Mouse (Mus musculus) G1E (cell line): Measurements from ENCODE around the gene Ccdc91. TPM values are rescaled to one million over a fixed set of nuclear protein-coding genes. Genes with fewer than 3 reads are reported as not detected.

Source experiments
- ATAC-seq: 2 replicates; pipeline ENCODE4 v1.8.0; 2016; ENCODE audit warnings: mild to moderate bottlenecking; ENCODE audit not compliant: insufficient number of reproducible peaks, poor library complexity, low FRiP score, severe bottlenecking; ENCODE audit errors: extremely low read depth
- DNase-seq: peaks from one replicate; pipeline ENCODE4 v3.0.0; 2012; ENCODE audit warnings: low spot score
- H3K27me3 ChIP-seq: 2 replicates; pipeline ENCODE4 v1.6.1; 2012; ENCODE audit warnings: mild to moderate bottlenecking, low read length, inconsistent platforms; ENCODE audit not compliant: insufficient read depth
- H3K36me3 ChIP-seq: replicated peaks from 2 replicates; pipeline ENCODE3; 2012; ENCODE audit warnings: mild to moderate bottlenecking, inconsistent platforms
- H3K4me1 ChIP-seq: 2 replicates; pipeline ENCODE4 v1.6.1; 2012; ENCODE audit warnings: low read depth, low read length, inconsistent platforms, mixed read lengths; ENCODE audit not compliant: insufficient read depth
- H3K4me3 ChIP-seq: 2 replicates; pipeline ENCODE4 v1.5.1; 2012; ENCODE audit warnings: low read depth, mild to moderate bottlenecking, inconsistent platforms, low read length, moderate library complexity, mixed read lengths
- H3K9me3 ChIP-seq: replicated peaks from 2 replicates; pipeline ENCODE4 v1.6.1; 2012; ENCODE audit warnings: inconsistent platforms
- CTCF ChIP-seq: IDR thresholded peaks from 2 replicates; pipeline ENCODE4 v1.5.1; 2012; ENCODE audit warnings: low read depth, low read length, inconsistent platforms, mixed read lengths
- GATA1 ChIP-seq: IDR thresholded peaks from 2 replicates; pipeline ENCODE4 v1.6.1; 2012; ENCODE audit warnings: borderline replicate concordance, low read length, inconsistent platforms, mixed read lengths
- GATA2 ChIP-seq: IDR thresholded peaks from 2 replicates; pipeline ENCODE4 v1.6.1; 2012; ENCODE audit warnings: low read depth, low read length, inconsistent platforms, borderline replicate concordance
- POLR2AphosphoS5 ChIP-seq: IDR thresholded peaks from 2 replicates; pipeline ENCODE4 v1.6.1; 2012; ENCODE audit warnings: low read depth, low read length, inconsistent platforms; ENCODE audit not compliant: insufficient replicate concordance
- TAL1 ChIP-seq: conservative IDR thresholded peaks from 2 replicates; pipeline ENCODE4 v1.6.1; 2012; ENCODE audit warnings: low read depth, low read length, inconsistent platforms, mixed read lengths
- polyA plus RNA-seq: library from polyadenylated mRNA; stranded (reverse); fragments of >175 nt; gene quantifications from 2 replicates; pipeline ENCODE4 v1.2.3, GENCODE M21; 2012
- total RNA-seq, 2 experiments: library from RNA; stranded (forward) in 1 of 2; stranded (reverse) in 1 of 2; fragments of 200-1000 nt in 1 of 2; fragments of >200 nt in 1 of 2; fragmentation: Nextera tagmentation in 1 of 2; gene quantifications; 2 replicates each; pipeline ENCODE4 v1.2.3; 2014 to 2017

Ccdc91 gene
- total and polyA plus RNA-seq, 3 experiments: 15.1 to 51.4 (median 22.6) TPM

- Histone ChIP-seq H3K36me3 (peaks cover 24% of the 10 kb centered on the region), H3K4me1 (no peaks in the 10 kb centered on the region), H3K4me3 (no peak overlapping the region), H3K27me3 (no peaks in the 10 kb centered on the region), H3K9me3 (no peaks in the 10 kb centered on the region)
- no peak for DNase-seq
- ATAC-seq: no peak
- TF ChIP-seq POLR2AphosphoS5: no peak
- TF ChIP-seq GATA2: no peak
- TF ChIP-seq CTCF: no peak
- no peak for TF ChIP-seq TAL1
- TF ChIP-seq GATA1: no peak
These were observed 83.7 kb downstream of the Ccdc91 start for GRCm38 (mm10) chr6:147559316-147559715.

DNA sequence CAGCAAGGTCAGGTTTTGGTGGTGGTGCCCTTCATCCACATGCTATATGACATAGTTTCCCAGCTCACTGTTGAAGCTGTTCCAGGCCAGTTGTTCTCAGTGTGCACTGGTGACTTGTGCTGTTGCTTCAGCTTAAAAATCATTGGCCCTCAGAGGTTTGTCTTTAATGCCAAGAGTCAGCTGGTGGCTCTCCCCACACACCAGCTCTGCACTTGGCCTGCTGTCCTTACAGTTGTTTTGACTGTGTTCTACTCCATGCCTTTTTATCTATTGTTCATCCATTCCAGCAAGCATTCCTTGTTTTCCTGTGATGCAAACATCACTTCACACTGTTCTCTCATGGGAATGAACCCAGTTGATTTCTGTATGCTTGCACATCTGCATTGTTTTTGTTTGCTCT lies 84.8 kb downstream of the Ccdc91 start:
- H3K9me3 ChIP-seq: no peaks in the 10 kb centered on the region
- no peaks in the 10 kb centered on the region for H3K4me1 ChIP-seq
- ATAC-seq (no peak), DNase-seq (no peak)
- peaks cover 31% of the 10 kb centered on the region for H3K36me3 ChIP-seq
- no peak overlapping the region for H3K4me3 ChIP-seq
- no peak for TF ChIP-seq GATA2
- no peaks in the 10 kb centered on the region for H3K27me3 ChIP-seq

DNA sequence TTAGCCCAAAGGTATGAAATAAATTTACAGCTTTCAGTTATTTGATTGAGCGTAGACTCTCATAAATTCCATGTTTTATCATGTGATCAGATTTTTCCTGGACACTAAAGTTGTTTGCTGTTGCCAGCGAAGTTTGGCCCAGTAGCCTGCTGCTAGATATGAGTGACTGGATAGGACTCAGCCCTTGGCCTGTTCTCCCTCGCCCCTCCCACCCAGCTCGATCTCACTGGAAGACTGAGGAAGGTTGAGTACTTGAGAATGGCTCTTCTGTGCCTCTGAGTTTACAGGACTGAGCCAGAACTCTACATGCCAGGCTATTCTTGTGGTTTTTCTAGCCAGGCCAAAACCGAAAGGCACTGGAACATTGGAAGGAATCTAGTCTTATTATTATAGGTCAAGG lies 93.6 kb downstream of the Ccdc91 start:
- DNase-seq: no peak
- Histone ChIP-seq H3K4me1 (no peaks in the 10 kb centered on the region), H3K4me3 (no peak overlapping the region), H3K27me3 (no peaks in the 10 kb centered on the region), H3K9me3 (no peaks in the 10 kb centered on the region), H3K36me3 (peaks cover 27% of the 10 kb centered on the region)
- ATAC-seq: no peak
- TF ChIP-seq GATA1 (no peak), CTCF (no peak), GATA2 (no peak), POLR2AphosphoS5 (no peak), TAL1 (no peak)

- TF ChIP-seq POLR2AphosphoS5 (no peak), GATA2 (no peak), TAL1 (no peak), CTCF (no peak), GATA1 (no peak)
- H3K4me1 ChIP-seq: no peaks in the 10 kb centered on the region
- H3K9me3 ChIP-seq: no peaks in the 10 kb centered on the region
- DNase-seq (no peak), ATAC-seq (no peak)
- H3K36me3 ChIP-seq: peaks cover 35% of the 10 kb centered on the region
- no peaks in the 10 kb centered on the region for H3K27me3 ChIP-seq
- H3K4me3 ChIP-seq: no peak overlapping the region
These were observed 97.5 kb downstream of the Ccdc91 start for GRCm38 (mm10) chr6:147573137-147573536.

DNA sequence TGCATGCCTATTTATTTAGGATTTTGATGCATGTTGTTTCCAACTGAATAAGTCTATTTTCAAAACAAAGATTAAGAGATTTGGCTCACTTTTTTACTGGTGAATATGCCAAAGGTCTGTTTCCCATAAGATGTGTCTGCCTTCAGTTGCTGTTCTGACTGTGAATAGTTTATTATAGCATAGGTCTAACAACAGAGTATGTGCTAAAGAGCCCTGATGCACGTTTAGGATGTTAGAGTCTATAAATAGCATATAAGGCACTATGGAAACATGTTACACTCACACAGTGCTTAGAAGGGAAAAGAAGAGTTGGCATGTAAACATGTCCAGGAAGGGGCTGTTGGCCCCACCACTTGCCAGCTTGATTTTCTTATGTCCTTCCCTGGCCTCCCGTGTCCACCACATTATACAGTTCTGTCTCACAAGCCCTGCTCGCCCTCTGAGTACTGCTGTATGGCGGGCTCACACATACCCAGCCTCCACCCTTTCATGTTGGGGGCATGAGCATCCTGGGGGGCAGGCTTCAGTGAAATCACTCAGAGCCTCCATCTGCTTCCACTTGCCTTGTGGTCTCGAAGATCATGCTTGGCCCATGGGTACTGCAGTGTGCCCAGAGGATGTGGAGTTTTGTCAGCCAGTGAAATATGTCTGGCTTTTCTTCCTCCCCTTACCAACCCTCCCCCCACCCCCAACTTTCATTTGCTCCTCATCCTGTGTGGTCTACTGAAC lies 99.0 kb downstream of the Ccdc91 start:
- no peak for ATAC-seq
- TF ChIP-seq CTCF (no peak), GATA2 (no peak), TAL1 (no peak), GATA1 (no peak), POLR2AphosphoS5 (no peak)

GRCm38 (mm10) chr6:147575183-147575784 lies 99.7 kb downstream of the Ccdc91 start:
- Histone ChIP-seq H3K4me3 (no peak overlapping the region), H3K36me3 (peaks cover 35% of the 10 kb centered on the region), H3K4me1 (no peaks in the 10 kb centered on the region), H3K27me3 (no peaks in the 10 kb centered on the region), H3K9me3 (no peaks in the 10 kb centered on the region)
- DNase-seq: no peak
- no peak for ATAC-seq
- TF ChIP-seq GATA1: no peak
- TF ChIP-seq CTCF: no peak
- TF ChIP-seq GATA2: no peak
- no peak for TF ChIP-seq TAL1
- no peak for TF ChIP-seq POLR2AphosphoS5

More for the DNA sequence above, 99.0 kb downstream of the Ccdc91 start:
- Histone ChIP-seq H3K4me3 (no peak overlapping the region), H3K4me1 (no peaks in the 10 kb centered on the region), H3K9me3 (no peaks in the 10 kb centered on the region), H3K36me3 (peaks cover 31% of the 10 kb centered on the region), H3K27me3 (no peaks in the 10 kb centered on the region)
- DNase-seq: no peak
